Mouse (Mus musculus): ENCODE measurements around the gene Gdap1l1. TPM values are rescaled to one million over a fixed set of nuclear protein-coding genes. Genes with fewer than 3 reads are reported as not detected.
"Not testable (repeated sequence)": the region's sequence is repeated elsewhere in the genome, so short reads cannot be mapped to it uniquely, and the experiment has no call there.

The Gdap1l1 gene
- polyA plus RNA-seq, 1 experiment from 2014 or later, result 1.1 TPM

GRCm38 (mm10) chr2:163452738-163453137 lies 14.5 kb downstream of the Gdap1l1 start:
- Histone ChIP-seq H3K27ac (ENCODE audit: low read depth) (no peak overlapping the region), H3K9me3 (ENCODE audit: low read depth, low read length) (no peaks in the 10 kb centered on the region)
- DNase-seq, result no peak

GRCm38 (mm10) chr2:163453378-163453777 lies 15.1 kb downstream of the Gdap1l1 start:
- Histone ChIP-seq H3K9me3 (ENCODE audit: low read depth, low read length) (no peaks in the 10 kb centered on the region), H3K27me3 (ENCODE audit: insufficient read depth, low read length) (no peaks in the 10 kb centered on the region; the same call in 1 of the 2 replicates), H3K9ac (no peak overlapping the region), H3K36me3 (ENCODE audit: insufficient read depth) (no peaks in the 10 kb centered on the region), H3K4me2 (no peak overlapping the region), H3K4me1 (ENCODE audit: insufficient read depth) (no peaks in the 10 kb centered on the region), H3K4me3 (ENCODE audit: low read depth, low read length) (no peak overlapping the region), H3K27ac (ENCODE audit: low read depth) (no peak overlapping the region)
- ATAC-seq (ENCODE audit: insufficient read depth), result no peak
- 86% methylated on average over 13 of the region's 13 CpGs for WGBS
- DNase-seq, result no peak
- no peak for TF ChIP-seq CTCF (IDR thresholded peaks at IDR 0.05; ENCODE audit: low read depth)

More at GRCm38 (mm10) chr2:163452738-163453137, 14.5 kb downstream of the Gdap1l1 start:
- Histone ChIP-seq H3K36me3 (ENCODE audit: insufficient read depth) (no peaks in the 10 kb centered on the region), H3K4me2 (no peak overlapping the region), H3K4me1 (ENCODE audit: insufficient read depth) (no peaks in the 10 kb centered on the region), H3K9ac (no peak overlapping the region), H3K4me3 (ENCODE audit: low read depth, low read length) (no peak overlapping the region), H3K27me3 (ENCODE audit: insufficient read depth, low read length) (no peaks in the 10 kb centered on the region; the same call in 1 of the 2 replicates)
- ATAC-seq (ENCODE audit: insufficient read depth), result no peak
- TF ChIP-seq CTCF (IDR thresholded peaks at IDR 0.05; ENCODE audit: low read depth), result peak; percentile 32; the same call in 1 of the 2 replicates
- 87% methylated on average over 6 of the region's 6 CpGs for WGBS

DNA sequence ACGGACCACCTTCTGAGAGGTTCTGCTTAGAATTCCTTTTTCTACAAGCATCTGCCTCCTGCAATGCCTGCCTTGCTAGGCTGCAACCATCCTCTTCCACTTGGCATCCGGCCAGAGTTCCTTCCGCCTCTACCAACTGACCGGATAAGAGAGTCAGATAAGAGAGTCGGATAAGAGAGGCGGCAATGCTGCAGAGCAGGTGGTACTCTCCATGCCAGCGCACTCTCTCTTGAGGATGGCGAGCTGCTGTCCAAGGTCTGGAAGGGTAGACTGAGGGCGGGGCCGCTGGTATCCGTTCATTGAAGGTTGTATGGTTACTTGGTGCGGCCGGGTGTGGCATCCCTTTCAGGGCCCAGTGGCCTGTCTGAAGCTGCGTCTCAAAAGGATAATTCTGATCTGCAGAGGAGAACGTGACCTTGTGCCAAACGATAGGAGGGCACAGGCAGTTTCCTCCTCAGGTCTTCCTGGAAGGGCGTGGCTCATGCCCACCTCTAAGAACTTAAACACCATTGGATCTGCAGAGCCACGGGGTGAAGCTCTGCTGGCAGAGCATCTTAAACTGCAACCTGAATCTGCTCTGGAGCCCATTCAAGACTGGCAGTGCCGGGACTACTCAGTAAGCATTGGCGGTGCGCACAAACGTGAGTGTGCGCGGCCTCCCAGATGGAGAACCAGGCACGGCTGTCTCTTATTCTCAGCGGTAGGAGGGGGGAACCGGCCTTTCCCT lies 20.4 kb downstream of the Gdap1l1 start:
- no peak overlapping the region for H3K27ac ChIP-seq (ENCODE audit: low read depth)
- H3K4me2 ChIP-seq, result no peak overlapping the region
- no peaks in the 10 kb centered on the region; the same call in 1 of the 2 replicates for H3K27me3 ChIP-seq (ENCODE audit: insufficient read depth, low read length)
- H3K36me3 ChIP-seq (ENCODE audit: insufficient read depth), result no peaks in the 10 kb centered on the region
- H3K4me3 ChIP-seq (ENCODE audit: low read depth, low read length), result no peak overlapping the region
- WGBS, result 37% methylated on average over 27 of the region's 27 CpGs
- ATAC-seq (ENCODE audit: insufficient read depth), result no peak
- H3K4me1 ChIP-seq (ENCODE audit: insufficient read depth), result no peaks in the 10 kb centered on the region
- DNase-seq, result peak; percentile 58
- no peak for TF ChIP-seq CTCF (IDR thresholded peaks at IDR 0.05; ENCODE audit: low read depth)
- H3K9ac ChIP-seq, result no peak overlapping the region
- H3K9me3 ChIP-seq (ENCODE audit: low read depth, low read length), result no peaks in the 10 kb centered on the region

- no peak for TF ChIP-seq CTCF (IDR thresholded peaks at IDR 0.05; ENCODE audit: low read depth)
- no peak for DNase-seq
- Histone ChIP-seq H3K27ac (ENCODE audit: low read depth) (no peak overlapping the region), H3K4me2 (no peak overlapping the region), H3K36me3 (ENCODE audit: insufficient read depth) (no peaks in the 10 kb centered on the region), H3K9me3 (ENCODE audit: low read depth, low read length) (no peaks in the 10 kb centered on the region), H3K9ac (no peak overlapping the region), H3K4me3 (ENCODE audit: low read depth, low read length) (no peak overlapping the region), H3K4me1 (ENCODE audit: insufficient read depth) (no peaks in the 10 kb centered on the region), H3K27me3 (ENCODE audit: insufficient read depth, low read length) (no peaks in the 10 kb centered on the region; the same call in 1 of the 2 replicates)
- no peak for ATAC-seq (ENCODE audit: insufficient read depth)
- WGBS, result 31% methylated on average over 10 of the region's 10 CpGs
These were observed 21.1 kb downstream of the Gdap1l1 start for GRCm38 (mm10) chr2:163459380-163459779.

GRCm38 (mm10) chr2:163460622-163461021 lies 22.3 kb downstream of the Gdap1l1 start:
- ATAC-seq (ENCODE audit: insufficient read depth) (no peak), DNase-seq (no peak)
- Histone ChIP-seq H3K4me2 (no peak overlapping the region), H3K4me1 (ENCODE audit: insufficient read depth) (no peaks in the 10 kb centered on the region), H3K36me3 (ENCODE audit: insufficient read depth) (no peaks in the 10 kb centered on the region), H3K9me3 (ENCODE audit: low read depth, low read length) (no peaks in the 10 kb centered on the region), H3K9ac (no peak overlapping the region), H3K27me3 (ENCODE audit: insufficient read depth, low read length) (no peaks in the 10 kb centered on the region; the same call in 1 of the 2 replicates), H3K27ac (ENCODE audit: low read depth) (no peak overlapping the region), H3K4me3 (ENCODE audit: low read depth, low read length) (no peak overlapping the region)
- TF ChIP-seq CTCF (IDR thresholded peaks at IDR 0.05; ENCODE audit: low read depth), result no peak
- WGBS, result 81% methylated on average over 8 of the region's 8 CpGs

DNA sequence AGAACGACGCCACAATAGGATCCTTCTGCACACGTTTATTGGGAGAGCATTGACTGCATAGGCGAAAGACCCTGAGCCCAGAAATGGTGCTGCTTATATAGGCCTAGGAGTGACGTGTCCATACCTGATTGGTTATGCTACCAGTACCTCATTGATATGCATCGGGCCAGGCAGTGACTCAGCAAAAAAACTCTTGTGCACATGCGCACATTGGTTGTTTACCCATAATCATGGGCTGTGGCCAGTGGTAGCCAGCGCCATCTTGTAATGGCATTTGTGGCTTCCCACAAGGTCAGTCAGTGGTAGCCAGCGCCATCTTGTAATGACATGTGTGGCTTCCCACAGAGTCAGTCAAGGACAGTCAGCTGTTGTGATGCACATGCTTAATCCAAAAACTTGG lies 23.0 kb downstream of the Gdap1l1 start:
- H3K27me3 ChIP-seq (ENCODE audit: insufficient read depth, low read length); H3K36me3 ChIP-seq (ENCODE audit: insufficient read depth); H3K9me3 ChIP-seq (ENCODE audit: low read depth, low read length); H3K9ac ChIP-seq; H3K4me3 ChIP-seq (ENCODE audit: low read depth, low read length); H3K4me1 ChIP-seq (ENCODE audit: insufficient read depth); DNase-seq; ATAC-seq (ENCODE audit: insufficient read depth); H3K27ac ChIP-seq (ENCODE audit: low read depth); H3K4me2 ChIP-seq: not testable (repeated sequence)
- 90% methylated on average over 8 of the region's 9 CpGs for whole genome bisulfite sequencing

DNA sequence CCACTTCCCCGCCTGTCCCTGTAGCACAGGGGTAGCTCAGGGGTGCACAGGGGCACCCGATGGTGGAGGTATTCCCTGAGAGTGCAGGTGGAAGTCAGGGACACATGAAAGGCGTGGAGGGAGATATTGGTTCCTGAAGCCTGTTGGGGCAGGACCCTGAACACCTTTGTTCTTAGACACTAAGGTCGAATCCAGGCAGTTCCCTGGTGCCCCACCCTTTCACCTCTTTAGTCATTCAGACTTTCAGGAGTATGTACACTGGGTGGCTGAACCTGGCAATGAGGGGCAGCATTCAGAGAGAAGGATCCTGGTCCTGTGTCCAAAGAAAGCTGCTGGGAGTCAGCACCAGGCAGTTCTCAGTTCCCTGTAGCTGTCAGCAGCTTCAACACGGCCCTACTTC lies 24.1 kb downstream of the Gdap1l1 start:
- Histone ChIP-seq H3K4me3 (ENCODE audit: low read depth, low read length) (no peak overlapping the region), H3K9ac (no peak overlapping the region), H3K36me3 (ENCODE audit: insufficient read depth) (no peaks in the 10 kb centered on the region), H3K27me3 (ENCODE audit: insufficient read depth, low read length) (no peaks in the 10 kb centered on the region; the same call in 1 of the 2 replicates), H3K4me1 (ENCODE audit: insufficient read depth) (no peaks in the 10 kb centered on the region), H3K9me3 (ENCODE audit: low read depth, low read length) (no peaks in the 10 kb centered on the region), H3K4me2 (no peak overlapping the region), H3K27ac (ENCODE audit: low read depth) (no peak overlapping the region)
- ATAC-seq (ENCODE audit: insufficient read depth) (no peak), DNase-seq (no peak)
- no peak for TF ChIP-seq CTCF (IDR thresholded peaks at IDR 0.05; ENCODE audit: low read depth)
- 70% methylated on average over 5 of the region's 5 CpGs for WGBS
